Mouse (Mus musculus) brain, embryonic 18.5 days (tissue): Measurements from ENCODE around the gene Tspan14.
A peak's percentile ranks its signal among the peaks of the same experiment; 100 is the strongest.

Source experiments
- DNase-seq: peaks from one replicate; pipeline ENCODE4 v3.0.0-alpha.2; 2012; ENCODE audit warnings: low read depth, low spot score

Tspan14 gene

DNA sequence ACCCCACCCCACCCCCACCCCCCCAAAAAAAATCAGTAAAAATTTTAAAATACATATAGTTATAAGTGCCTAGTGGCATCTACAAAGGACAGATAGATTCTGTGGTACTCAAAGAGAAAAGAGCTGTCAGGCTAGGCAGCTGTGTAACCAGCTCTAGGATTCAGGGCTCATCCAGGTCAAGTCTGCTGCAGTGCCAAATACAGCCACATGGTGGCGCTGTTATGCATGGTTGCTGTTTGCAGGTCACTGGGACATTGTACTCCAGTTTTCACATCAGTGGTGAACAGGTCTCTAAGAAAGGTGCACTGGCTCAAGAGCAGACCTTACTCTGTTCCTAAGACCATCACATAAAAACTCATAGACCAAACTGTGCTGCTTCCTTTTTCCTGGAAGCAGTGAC, 49.0 kb downstream of the Tspan14 start:
- DNase-seq = peak; percentile 42

GRCm38 (mm10) chr14:40916667-40917066, 49.9 kb downstream of the Tspan14 start:
- DNase-seq = no peak

DNA sequence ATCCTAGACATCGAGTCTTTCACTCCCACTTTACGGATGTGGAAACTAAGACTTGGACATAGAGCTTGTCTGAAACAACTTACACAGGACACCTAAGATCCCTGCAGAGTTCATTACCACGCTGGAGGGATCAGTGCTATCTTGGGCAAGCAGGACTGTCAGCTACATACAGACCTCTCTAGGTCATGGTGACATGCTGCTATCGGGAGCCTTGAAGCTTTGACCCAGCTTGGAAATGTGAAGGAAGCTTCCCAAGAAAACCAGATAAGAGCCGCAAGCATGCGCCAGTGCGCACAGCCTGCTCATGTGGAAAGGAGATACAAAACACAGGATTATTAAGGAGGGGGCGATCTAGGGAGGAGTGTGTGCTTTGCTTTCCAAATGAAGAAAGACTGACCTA, 50.8 kb downstream of the Tspan14 start:
- no peak for DNase-seq

GRCm38 (mm10) chr14:40914701-40915100, 51.9 kb downstream of the Tspan14 start:
- DNase-seq = no peak

GRCm38 (mm10) chr14:40913709-40914108, 52.9 kb downstream of the Tspan14 start:
- DNase-seq = no peak

DNA sequence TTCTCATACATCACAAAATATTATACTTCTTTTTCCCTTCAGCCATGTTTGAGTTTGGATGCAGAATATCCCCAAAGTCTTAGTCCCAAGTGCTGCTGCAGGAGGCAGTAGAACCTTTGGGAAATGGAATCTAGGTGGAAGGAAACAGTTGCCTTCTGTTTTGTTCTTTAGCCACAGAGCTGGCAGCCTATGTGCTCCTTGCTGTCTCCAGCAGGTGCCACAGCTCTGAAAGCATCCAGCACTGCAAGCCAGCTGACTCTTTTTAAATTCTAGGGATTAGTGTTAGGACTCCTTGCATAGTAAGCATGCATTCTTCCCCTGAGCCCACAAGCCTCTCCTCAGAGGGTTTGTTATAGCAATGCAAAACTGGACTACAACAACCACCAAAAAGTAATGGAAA, 55.1 kb downstream of the Tspan14 start:
- no peak for DNase-seq

- DNase-seq = no peak
These were observed 57.8 kb downstream of the Tspan14 start for GRCm38 (mm10) chr14:40908763-40909162.

GRCm38 (mm10) chr14:40906770-40907169, 59.8 kb downstream of the Tspan14 start:
- DNase-seq = no peak

DNA sequence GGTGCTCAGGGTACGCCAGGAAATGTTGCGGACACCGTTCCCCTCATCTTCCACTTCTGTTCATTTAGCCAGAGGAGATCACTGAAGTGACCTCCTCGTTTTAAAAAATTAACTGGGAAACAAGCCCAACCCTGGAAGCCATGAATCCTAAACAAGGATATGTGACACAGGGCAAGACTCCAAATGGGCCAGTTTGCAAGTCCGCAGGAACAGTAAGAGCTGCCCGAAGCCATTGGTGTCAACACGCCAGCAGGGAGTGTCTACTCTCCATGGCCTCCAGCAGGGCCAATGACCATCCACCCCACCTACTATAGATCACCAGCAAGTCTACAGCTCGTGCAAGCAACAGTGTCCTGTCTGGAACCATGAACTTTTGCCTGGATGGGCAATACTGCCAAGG, 60.8 kb downstream of the Tspan14 start:
- DNase-seq = no peak

DNA sequence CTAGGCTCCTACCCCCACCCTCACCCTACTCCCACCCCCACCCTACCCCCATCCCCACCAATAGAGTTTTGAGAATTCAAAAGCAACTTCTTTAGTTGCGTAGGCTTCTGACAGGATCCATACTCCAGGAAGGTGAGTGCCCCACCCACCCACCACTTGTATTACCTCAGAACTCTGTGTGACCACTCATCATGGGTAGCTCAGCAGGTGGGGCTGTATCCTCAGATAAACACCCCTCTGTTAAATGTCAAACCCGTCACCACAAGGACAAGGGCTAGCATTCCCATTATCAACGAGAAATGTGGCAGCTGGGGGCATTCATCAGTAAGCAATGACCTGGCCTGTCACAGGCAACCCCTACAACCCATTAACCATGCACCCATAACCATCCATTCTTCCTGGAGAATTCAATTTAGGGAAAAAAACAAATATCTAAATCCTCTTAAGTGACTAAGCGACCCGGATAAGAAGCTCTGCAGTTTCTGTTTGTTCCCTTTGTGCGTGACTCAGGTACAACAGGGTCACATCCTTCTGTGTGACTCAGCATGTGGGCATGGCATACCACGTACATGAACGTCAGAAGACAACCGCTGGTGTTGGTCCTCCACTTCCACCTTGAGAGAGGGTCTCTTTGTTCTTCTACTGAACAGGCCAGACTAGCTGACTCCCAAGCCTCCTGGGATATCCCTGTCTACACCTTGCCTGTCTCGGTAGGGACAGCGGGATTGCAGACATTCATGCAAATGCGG, 64.1 kb downstream of the Tspan14 start:
- DNase-seq = no peak

- DNase-seq = no peak
These were observed 66.3 kb downstream of the Tspan14 start for GRCm38 (mm10) chr14:40900267-40900666.

- DNase-seq = no peak
These were observed 68.7 kb downstream of the Tspan14 start for GRCm38 (mm10) chr14:40897916-40898315.

GRCm38 (mm10) chr14:40895681-40896080, 70.9 kb downstream of the Tspan14 start:
- no peak for DNase-seq

DNA sequence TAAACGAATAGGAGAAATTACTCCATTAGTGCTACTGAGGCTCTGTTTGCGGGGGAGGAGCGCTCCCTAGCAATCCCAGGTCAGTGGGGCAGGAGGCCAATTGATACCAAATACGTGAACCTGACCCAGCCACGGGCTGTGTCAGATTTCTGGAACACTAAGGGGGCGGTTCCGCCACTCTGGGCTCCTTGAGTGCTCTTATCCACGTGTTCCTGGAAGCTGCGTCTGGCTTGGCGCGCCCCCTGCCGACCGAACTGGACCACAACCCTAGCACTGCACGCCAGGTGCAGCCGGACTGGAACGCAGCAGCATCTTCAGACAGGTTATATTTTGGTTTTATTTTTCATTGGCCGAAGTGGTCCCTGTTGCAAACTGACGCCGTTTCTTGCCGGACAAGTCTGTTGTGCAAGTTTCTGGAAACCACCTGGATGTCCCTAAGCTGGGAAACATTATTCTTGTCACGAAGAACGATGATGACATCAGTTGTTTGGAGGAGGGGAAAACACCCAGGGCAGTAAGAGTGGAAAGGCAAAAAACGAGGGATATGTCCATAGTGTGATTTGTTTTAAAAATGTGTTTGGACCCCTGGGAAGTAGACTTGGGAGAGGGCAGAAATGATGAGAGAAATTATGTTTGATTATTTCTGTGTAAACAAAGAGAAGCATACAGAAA, 71.9 kb downstream of the Tspan14 start:
- DNase-seq = peak; percentile 55

DNA sequence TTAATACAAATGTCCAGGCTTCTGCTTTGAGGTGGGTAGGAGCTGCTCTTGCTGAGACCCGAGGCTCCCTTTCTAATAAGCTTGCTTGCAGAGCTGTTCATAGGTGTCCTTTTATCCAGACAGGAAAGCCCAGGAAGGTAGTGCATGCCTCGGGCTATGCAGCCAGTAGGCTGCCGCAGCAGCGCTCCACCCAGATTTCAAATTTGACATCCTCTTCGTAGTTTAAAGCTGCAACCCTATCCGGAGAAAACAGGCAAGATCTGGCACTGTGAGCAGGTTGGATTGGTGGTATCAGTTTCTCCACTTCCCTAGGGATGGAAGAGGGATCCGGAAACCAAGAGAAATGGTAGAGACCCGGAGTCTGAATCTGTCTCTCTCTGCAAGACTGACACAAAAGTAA, 72.7 kb downstream of the Tspan14 start:
- DNase-seq = no peak

DNA sequence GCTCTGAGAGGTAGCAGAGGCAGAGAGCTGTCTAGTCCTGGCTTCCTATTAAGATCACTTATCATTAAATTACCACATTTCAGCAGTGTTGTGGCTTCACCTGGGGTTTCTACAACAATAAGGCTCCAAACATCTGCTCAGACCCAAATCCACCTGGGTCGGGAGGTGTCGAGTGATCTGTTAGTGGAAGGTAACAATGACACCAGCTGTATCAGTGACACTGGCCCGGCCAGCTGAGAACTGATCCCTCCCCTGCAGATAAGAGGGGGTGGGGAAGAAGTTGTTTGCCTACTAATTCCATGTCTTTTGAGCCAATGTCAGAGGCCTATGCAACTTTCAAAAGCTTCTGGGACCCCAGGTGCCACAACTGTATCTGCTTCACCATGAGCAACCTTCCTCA, 73.4 kb downstream of the Tspan14 start, which contains the start of gene Sh2d4b:
Gene Sh2d4b, minus strand, starts transcription at position 71 of the 400 bp plus-strand sequence.
- no peak for DNase-seq

DNA sequence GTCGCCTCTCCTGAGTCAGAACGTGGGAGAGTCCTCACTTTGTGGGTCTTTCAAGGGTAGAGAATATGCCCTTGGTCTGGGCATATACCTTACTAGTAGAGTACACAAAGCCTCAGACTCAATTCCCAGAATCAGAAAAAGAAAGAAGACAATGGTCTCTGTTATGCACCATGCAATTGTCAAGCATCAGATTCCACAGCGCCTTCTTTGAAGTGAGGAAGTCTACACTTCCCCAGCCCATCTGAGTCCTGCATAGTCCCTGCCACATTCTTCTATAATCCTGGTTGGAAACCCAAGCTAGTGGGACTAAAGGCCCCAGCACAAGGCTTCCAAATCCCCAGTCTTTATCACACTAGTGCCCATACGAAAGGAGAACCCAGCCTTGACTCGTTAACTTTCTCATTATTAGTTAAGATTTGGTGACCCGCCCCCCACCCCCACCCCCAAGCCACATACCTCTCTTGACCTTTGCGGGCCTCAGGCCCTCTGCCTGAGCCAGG, 74.2 kb downstream of the Tspan14 start:
- DNase-seq = no peak

- no peak for DNase-seq
These were observed 75.1 kb downstream of the Tspan14 start for GRCm38 (mm10) chr14:40891506-40891905.

- DNase-seq = no peak
These were observed 76.9 kb downstream of the Tspan14 start for GRCm38 (mm10) chr14:40889704-40890103.

DNA sequence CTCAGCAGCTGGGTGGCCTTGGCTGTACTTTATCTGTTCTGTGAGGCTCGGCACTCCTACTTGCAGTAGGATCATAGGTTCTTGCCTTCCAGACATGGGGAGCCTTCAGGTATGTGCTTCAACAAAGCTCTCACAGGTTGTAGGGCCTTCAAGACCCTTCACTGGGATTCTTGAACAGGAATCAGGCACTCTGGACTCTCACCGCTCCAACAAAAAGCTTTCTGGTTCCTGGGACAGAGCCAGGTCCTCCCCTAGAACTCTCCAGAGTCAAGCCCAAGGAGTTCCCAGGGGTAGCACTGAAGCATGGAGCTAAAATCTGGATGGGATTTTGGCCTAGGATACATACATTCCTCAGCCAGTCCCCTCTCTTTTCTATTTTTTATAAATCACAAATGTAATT, 77.4 kb downstream of the Tspan14 start:
- DNase-seq = no peak

- no peak for DNase-seq
These were observed 80.0 kb downstream of the Tspan14 start for GRCm38 (mm10) chr14:40886428-40887202.

- no peak for DNase-seq
These were observed 80.9 kb downstream of the Tspan14 start for GRCm38 (mm10) chr14:40885752-40886151.
